Mouse (Mus musculus) lung, postnatal 0 days (tissue): ENCODE data around the gene Zfp385c. TPM values are rescaled to one million over a fixed set of nuclear protein-coding genes. Genes with fewer than 3 reads are reported as not detected.

Experiments
- ATAC-seq: fragments of 200-750 bp; cut with Nextera tagmentation; 2 replicates; pipeline ENCODE4 v1.8.0; 2017; ENCODE audit warnings: moderate library complexity
- DNase-seq: peaks from one replicate; pipeline ENCODE4 v3.0.0-alpha.2; 2016; ENCODE audit warnings: low spot score
- H3K27ac ChIP-seq: fragments of 300-500 bp; sonication (generic); 2 replicates; pipeline ENCODE4 v1.5.1; 2014; ENCODE audit warnings: antibody characterized with exemption, mild to moderate bottlenecking, low read length, mixed read lengths
- H3K27me3 ChIP-seq: fragments of 300-500 bp; sonication (generic); replicated peaks from 2 replicates; pipeline ENCODE4 v1.6.1; 2014; ENCODE audit warnings: low read length, mixed read lengths; ENCODE audit not compliant: insufficient read depth
- H3K36me3 ChIP-seq: fragments of 300-500 bp; sonication (generic); 2 replicates; pipeline ENCODE4 v1.6.1; 2014; ENCODE audit warnings: low read length, mixed read lengths; ENCODE audit not compliant: insufficient read depth
- H3K4me1 ChIP-seq: fragments of 300-500 bp; sonication (generic); 2 replicates; pipeline ENCODE4 v1.6.1; 2014; ENCODE audit warnings: antibody characterized with exemption, low read depth, low read length, mixed read lengths; ENCODE audit not compliant: insufficient read depth
- H3K4me2 ChIP-seq: fragments of 300-500 bp; sonication (generic); replicated peaks from 2 replicates; pipeline ENCODE4 v1.6.1; 2014; ENCODE audit warnings: low read depth, mild to moderate bottlenecking, low read length, moderate library complexity, mixed read lengths
- H3K4me3 ChIP-seq: fragments of 300-500 bp; sonication (generic); 2 replicates; pipeline ENCODE4 v1.5.1; 2014; ENCODE audit warnings: low read depth, low read length
- H3K9ac ChIP-seq: fragments of 300-500 bp; sonication (generic); replicated peaks from 2 replicates; pipeline ENCODE4 v1.6.1; 2014; ENCODE audit warnings: low read depth, mild to moderate bottlenecking
- H3K9me3 ChIP-seq: fragments of 300-500 bp; sonication (generic); 2 replicates; pipeline ENCODE4 v1.6.1; 2016; ENCODE audit warnings: low read length, mixed read lengths
- CTCF ChIP-seq: IDR thresholded peaks from 2 replicates; pipeline ENCODE4 v1.5.1; 2016; ENCODE audit warnings: antibody characterized with exemption, mild to moderate bottlenecking
- EP300 ChIP-seq: IDR thresholded peaks from 2 replicates; pipeline ENCODE4 v1.6.1; 2016; ENCODE audit warnings: antibody characterized with exemption, mild to moderate bottlenecking, control low read depth
- WGBS: fragments of 180-500 bp; shearing (Covaris S2); extraction: QIAGEN DNeasy Blood & Tissue Kit; methylation state at CpG from one replicate; pipeline ENCODE4 v1.1.7; 2014; 5-methylcytosine and 5-hydroxymethylcytosine counted together
- polyA plus RNA-seq: library from polyadenylated mRNA; unstranded; fragments of >200 nt; fragmentation: Nextera tagmentation; extraction: Ambion mirVana; gene quantifications from 2 replicates; pipeline ENCODE4 v1.2.1, GENCODE M21; 2015

Zfp385c gene
- polyA plus RNA-seq, result not detected in 2 replicates

DNA sequence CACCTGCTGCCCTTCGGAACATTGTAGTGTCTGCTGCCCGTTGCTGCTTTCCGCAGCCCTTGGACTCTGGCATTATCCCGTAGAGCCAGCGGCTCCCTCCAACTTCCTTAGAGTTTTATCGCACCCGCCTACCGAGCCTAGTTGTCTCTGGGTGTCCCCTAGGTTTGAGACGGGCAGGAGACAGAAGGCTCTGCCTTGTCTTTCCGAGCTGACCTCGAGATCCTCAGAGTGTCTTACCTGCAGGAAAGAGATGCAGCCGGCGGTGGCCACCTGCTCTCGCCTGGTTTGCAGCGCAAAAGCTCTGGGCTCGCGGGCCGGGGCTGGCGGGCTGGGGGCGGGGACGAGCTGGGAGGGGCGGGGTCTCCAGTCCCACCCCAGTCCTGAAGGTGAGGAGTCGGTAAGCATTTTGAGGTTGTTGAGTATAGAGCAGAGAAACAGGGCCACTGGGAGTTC, at the start of gene Zfp385c:
Gene Zfp385c (minus strand): TSS at position 292 of the 453 bp plus-strand sequence.
- no peak for ATAC-seq
- TF ChIP-seq EP300 (no peak), CTCF (no peak)
- no peak within 1 kb of the TSS for H3K27ac ChIP-seq
- H3K9me3 ChIP-seq, result no peaks in the 10 kb centered on the region
- no peak within 1 kb of the TSS for H3K9ac ChIP-seq
- H3K4me3 ChIP-seq, result peak within 1 kb of the TSS; percentile 32
- DNase-seq, result no peak
- H3K4me1 ChIP-seq, result peaks cover 5% of the 10 kb centered on the region; the same call in 1 of the 2 replicates
- H3K36me3 ChIP-seq, result no peaks in the 10 kb centered on the region
- peak within 1 kb of the TSS; percentile 60 for H3K4me2 ChIP-seq
- no peaks in the 10 kb centered on the region for H3K27me3 ChIP-seq
- WGBS, result under 1% methylated on average over 23 of the region's 23 CpGs

DNA sequence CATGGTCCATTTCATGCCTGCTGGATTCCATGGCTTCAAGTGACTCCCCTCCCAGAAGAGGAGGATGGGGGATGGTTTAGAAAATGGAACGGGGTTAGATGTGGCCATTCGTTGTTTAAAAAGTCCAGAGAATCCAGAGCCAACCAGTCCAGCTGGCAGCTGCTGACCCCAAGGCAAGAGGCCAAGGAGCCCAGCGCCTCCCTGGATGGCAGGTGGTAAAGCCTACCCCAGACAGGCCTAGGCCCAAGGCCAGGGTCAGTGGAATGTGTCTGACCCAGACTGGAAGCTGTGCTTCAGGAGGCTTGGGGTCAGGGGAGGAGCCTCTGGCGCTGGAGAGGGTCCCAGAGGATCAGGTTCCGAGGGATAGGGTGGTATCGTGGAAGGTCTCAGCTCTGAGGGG, 49.1 kb upstream of the Zfp385c start:
- no peak for ATAC-seq
- H3K9me3 ChIP-seq, result no peaks in the 10 kb centered on the region
- 56% methylated on average over 6 of the region's 6 CpGs for WGBS

DNA sequence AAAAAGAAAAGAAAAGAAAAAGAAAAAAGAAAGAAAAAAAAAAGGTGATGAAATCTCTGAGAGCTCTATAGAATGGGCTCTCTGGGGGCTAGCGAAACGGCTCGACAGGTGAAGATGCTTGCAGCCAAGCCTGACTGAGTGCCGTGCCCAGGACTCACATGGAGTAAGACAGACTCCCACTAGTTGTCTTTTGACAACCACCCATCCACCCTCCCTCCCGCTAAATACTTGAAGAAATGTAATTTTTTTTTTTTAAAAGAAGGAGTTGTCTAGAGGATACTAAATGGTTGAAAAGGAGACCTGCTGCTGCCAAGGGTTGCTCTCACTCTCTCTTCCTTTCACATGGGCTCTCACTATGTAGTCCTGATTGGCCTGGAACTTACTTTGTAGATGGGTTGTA, 46.5 kb upstream of the Zfp385c start:
- Histone ChIP-seq H3K27me3 (no peaks in the 10 kb centered on the region), H3K9ac (no peak overlapping the region), H3K4me3 (peak overlapping the region; percentile 97), H3K4me1 (peaks cover 16% of the 10 kb centered on the region), H3K4me2 (peak overlapping the region; percentile 73), H3K9me3 (no peaks in the 10 kb centered on the region), H3K36me3 (no peaks in the 10 kb centered on the region), H3K27ac (peak overlapping the region; percentile 47; the same call in 1 of the 2 replicates)
- no peak for DNase-seq
- no peak for ATAC-seq
- WGBS, result 14% methylated on average over 5 of the region's 5 CpGs
- no peak for TF ChIP-seq CTCF
- TF ChIP-seq EP300, result no peak

More for the DNA sequence above, 49.1 kb upstream of the Zfp385c start:
- Histone ChIP-seq H3K4me1 (peaks cover 8% of the 10 kb centered on the region), H3K27me3 (no peaks in the 10 kb centered on the region), H3K4me2 (no peak overlapping the region), H3K27ac (no peak overlapping the region), H3K36me3 (no peaks in the 10 kb centered on the region), H3K4me3 (no peak overlapping the region), H3K9ac (no peak overlapping the region)
- DNase-seq, result no peak
- TF ChIP-seq EP300, result no peak
- no peak for TF ChIP-seq CTCF

DNA sequence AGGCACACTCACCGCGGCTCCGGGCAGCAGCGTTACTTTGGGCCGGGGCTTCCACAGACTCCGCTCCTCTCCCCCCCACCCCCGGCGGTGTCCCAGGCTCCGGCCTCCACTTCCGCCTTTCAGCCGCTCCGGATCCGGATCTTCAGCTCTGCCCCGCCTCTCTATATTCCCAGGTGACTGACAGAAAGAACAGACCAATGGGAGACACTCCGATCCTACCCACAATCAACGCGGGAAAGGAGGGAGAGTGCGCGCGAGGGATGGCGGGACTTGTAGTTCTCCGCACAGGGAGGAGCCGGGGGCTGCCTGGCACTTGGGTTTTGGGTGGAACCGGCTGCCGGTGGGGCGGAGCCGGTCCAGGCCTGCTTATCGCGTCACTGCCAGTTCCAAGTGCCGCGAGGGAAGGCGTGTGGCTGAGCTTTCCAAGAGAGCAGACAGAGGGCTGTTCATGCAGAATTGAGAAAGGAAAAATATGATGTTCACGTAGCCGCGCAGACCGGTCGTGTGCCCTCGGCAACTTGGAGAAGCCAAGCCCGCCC, 45.9 kb upstream of the Zfp385c start, which contains the start of gene Rab5c:
Gene Rab5c (minus strand): TSS at position 150 of the 539 bp plus-strand sequence.
- H3K4me3 ChIP-seq, result peak within 1 kb of the TSS; percentile 97
- H3K27ac ChIP-seq, result peak within 1 kb of the TSS; percentile 85
- no peaks in the 10 kb centered on the region for H3K9me3 ChIP-seq
- no peaks in the 10 kb centered on the region for H3K27me3 ChIP-seq
- H3K36me3 ChIP-seq, result no peaks in the 10 kb centered on the region
- peak within 1 kb of the TSS; percentile 99 for H3K9ac ChIP-seq
- under 1% methylated on average over 39 of the region's 39 CpGs for whole genome bisulfite sequencing
- ATAC-seq (peak; percentile 99), DNase-seq (peak; percentile 100)
- peaks cover 16% of the 10 kb centered on the region for H3K4me1 ChIP-seq
- TF ChIP-seq CTCF, result no peak
- no peak for TF ChIP-seq EP300
- H3K4me2 ChIP-seq, result peak within 1 kb of the TSS; percentile 73

DNA sequence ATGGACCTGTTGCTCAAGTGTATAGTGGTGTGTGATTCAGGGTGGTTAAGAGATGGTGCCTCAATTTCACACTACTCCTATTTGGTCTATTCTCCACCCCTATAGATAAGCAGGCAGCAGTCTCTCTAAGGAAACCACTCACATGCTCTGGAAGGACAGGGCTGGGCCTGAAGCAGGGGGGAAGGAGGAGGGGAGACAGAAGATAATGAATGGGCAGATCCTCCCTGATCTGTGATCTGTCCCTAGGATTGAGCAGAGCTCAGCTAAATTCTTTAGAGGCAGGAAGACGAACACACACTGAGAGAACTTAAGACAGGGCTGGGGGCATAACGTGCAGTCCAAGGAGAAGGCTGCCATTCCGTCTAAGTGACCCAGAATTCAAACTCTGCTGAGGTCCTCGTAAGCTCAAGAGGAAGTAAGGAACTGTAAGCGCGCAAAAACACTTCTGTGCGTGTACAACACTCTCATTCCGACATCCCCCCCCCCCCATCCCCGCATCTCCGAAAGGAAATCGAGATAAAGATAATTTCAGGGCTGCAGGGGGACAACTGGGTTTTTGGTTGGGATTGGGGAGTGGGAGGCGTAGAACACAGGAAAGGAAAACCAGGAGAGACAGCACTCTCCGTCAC, 45.0 kb upstream of the Zfp385c start:
- Histone ChIP-seq H3K27me3 (no peaks in the 10 kb centered on the region), H3K9me3 (no peaks in the 10 kb centered on the region), H3K36me3 (no peaks in the 10 kb centered on the region), H3K4me3 (peak overlapping the region; percentile 97), H3K27ac (peak overlapping the region; percentile 85), H3K4me2 (peak overlapping the region; percentile 73), H3K4me1 (peaks cover 16% of the 10 kb centered on the region), H3K9ac (peak overlapping the region; percentile 99)
- ATAC-seq (no peak), DNase-seq (peak; percentile 28)
- TF ChIP-seq CTCF, result no peak
- TF ChIP-seq EP300, result no peak
- under 1% methylated on average over 13 of the region's 13 CpGs for WGBS

DNA sequence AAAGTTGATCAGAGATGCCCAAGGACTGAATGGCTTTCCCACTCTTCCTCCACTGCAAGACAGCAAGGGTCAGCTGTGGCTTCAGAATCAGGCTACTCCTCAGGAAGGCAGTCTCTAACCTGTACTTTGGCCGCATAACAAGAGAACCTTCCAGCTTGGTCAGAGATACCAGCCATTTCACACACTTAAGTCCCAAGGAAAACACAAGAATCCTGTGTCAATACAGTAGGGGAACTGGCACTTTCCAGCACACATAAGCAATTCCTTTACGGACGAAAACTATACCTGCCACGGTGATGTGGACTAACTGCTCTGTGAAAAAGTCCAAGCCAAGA, 44.5 kb upstream of the Zfp385c start:
- Histone ChIP-seq H3K4me2 (peak overlapping the region; percentile 73), H3K36me3 (no peaks in the 10 kb centered on the region), H3K4me1 (peaks cover 16% of the 10 kb centered on the region), H3K27ac (0 out of 2 replicates have a peak overlapping the region, but pooled peaks have one; percentile 85), H3K9me3 (no peaks in the 10 kb centered on the region), H3K27me3 (no peaks in the 10 kb centered on the region), H3K4me3 (peak overlapping the region; percentile 97; the same call in 1 of the 2 replicates), H3K9ac (peak overlapping the region; percentile 99; the same call in 1 of the 2 replicates)
- DNase-seq, result no peak
- TF ChIP-seq CTCF, result no peak
- no peak for TF ChIP-seq EP300
- 47% methylated on average over 4 of the region's 4 CpGs for WGBS
- no peak for ATAC-seq
